Mouse (Mus musculus) kidney, postnatal 0 days (tissue): Measurements from ENCODE around the gene Slc35f3. TPM values are rescaled to one million over a fixed set of nuclear protein-coding genes. Genes with fewer than 3 reads are reported as not detected.
A peak's percentile ranks its signal among the peaks of the same experiment; 100 is the strongest.

ENCODE experiments used
- ATAC-seq: fragments of 200-750 bp; cut with Nextera tagmentation; replicated peaks from 2 replicates; pipeline ENCODE4 v1.8.0; 2017; ENCODE audit warnings: low read depth, moderate number of reproducible peaks, moderate TSS enrichment, moderate library complexity; ENCODE audit not compliant: low FRiP score
- DNase-seq: peaks from one replicate; pipeline ENCODE4 v3.0.0-alpha.2; 2016; ENCODE audit warnings: low spot score
- H3K27ac ChIP-seq: fragments of 300-500 bp; sonication (generic); 2 replicates; pipeline ENCODE4 v1.5.1; 2014; ENCODE audit warnings: mild to moderate bottlenecking
- H3K27me3 ChIP-seq: fragments of 300-500 bp; sonication (generic); 2 replicates; pipeline ENCODE4 v1.6.1; 2014; ENCODE audit warnings: low read length, mixed read lengths; ENCODE audit not compliant: insufficient read depth
- H3K36me3 ChIP-seq: fragments of 300-500 bp; sonication (generic); 2 replicates; pipeline ENCODE4 v1.6.1; 2014; ENCODE audit warnings: low read length, mixed read lengths; ENCODE audit not compliant: insufficient read depth
- H3K4me1 ChIP-seq: fragments of 300-500 bp; sonication (generic); replicated peaks from 2 replicates; pipeline ENCODE4 v1.6.1; 2014; ENCODE audit warnings: antibody characterized with exemption, low read length, mixed read lengths; ENCODE audit not compliant: insufficient read depth
- H3K4me2 ChIP-seq: fragments of 300-500 bp; sonication (generic); 2 replicates; pipeline ENCODE4 v1.6.1; 2014; ENCODE audit warnings: mild to moderate bottlenecking, low read length, moderate library complexity, mixed read lengths
- H3K4me3 ChIP-seq: fragments of 300-500 bp; sonication (generic); replicated peaks from 2 replicates; pipeline ENCODE4 v1.5.1; 2014; ENCODE audit warnings: low read depth, low read length
- H3K9ac ChIP-seq: fragments of 300-500 bp; sonication (generic); 2 replicates; pipeline ENCODE4 v1.6.1; 2014; ENCODE audit warnings: low read depth, low read length
- H3K9me3 ChIP-seq: fragments of 300-500 bp; sonication (generic); replicated peaks from 2 replicates; pipeline ENCODE4 v1.6.1; 2016; ENCODE audit warnings: low read length, inconsistent platforms, mixed read lengths
- CTCF ChIP-seq: IDR thresholded peaks from 2 replicates; pipeline ENCODE4 v1.5.1; 2016; ENCODE audit warnings: antibody characterized with exemption, low read depth, mild to moderate bottlenecking, moderate library complexity
- WGBS: fragments of 180-500 bp; shearing (Covaris S2); extraction: QIAGEN DNeasy Blood & Tissue Kit; methylation state at CpG from one replicate; pipeline ENCODE4 v1.1.7; 2014; 5-methylcytosine and 5-hydroxymethylcytosine counted together
- polyA plus RNA-seq: library from polyadenylated mRNA; unstranded; fragments of >200 nt; fragmentation: Nextera tagmentation; extraction: Ambion mirVana; gene quantifications from 2 replicates; pipeline ENCODE4 v1.2.1, GENCODE M21; 2015

Gene Slc35f3
- polyA plus RNA-seq, 1 experiment from 2014 or later = 1.4 TPM

DNA sequence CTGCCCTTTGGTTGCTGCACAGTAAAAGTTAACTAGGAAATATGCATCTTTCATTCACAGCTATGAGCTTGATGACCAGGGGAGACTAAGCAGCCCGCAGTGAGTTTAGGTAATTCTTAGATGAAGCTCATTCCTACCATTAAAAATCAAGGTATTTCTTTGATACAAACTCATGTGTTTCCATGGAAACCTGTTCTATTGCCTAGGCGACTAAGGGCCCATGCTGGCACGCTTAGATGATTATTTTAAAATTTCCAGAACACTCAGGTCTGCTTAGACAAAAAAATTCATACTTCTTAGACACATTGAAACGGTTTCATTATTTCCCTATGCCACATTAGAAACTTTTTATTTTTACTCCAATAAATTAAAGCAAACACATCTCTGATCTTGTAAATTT, 106.7 kb downstream of the Slc35f3 start:
- no peaks in the 10 kb centered on the region for H3K4me1 ChIP-seq
- ATAC-seq = no peak
- H3K36me3 ChIP-seq = no peaks in the 10 kb centered on the region
- no peaks in the 10 kb centered on the region for H3K27me3 ChIP-seq
- 76% methylated on average over 4 of the region's 4 CpGs for WGBS
- no peaks in the 10 kb centered on the region for H3K9me3 ChIP-seq
- no peak for TF ChIP-seq CTCF
- no peak overlapping the region for H3K9ac ChIP-seq
- DNase-seq = no peak
- H3K4me2 ChIP-seq = no peak overlapping the region
- no peak overlapping the region for H3K4me3 ChIP-seq
- no peak overlapping the region for H3K27ac ChIP-seq

DNA sequence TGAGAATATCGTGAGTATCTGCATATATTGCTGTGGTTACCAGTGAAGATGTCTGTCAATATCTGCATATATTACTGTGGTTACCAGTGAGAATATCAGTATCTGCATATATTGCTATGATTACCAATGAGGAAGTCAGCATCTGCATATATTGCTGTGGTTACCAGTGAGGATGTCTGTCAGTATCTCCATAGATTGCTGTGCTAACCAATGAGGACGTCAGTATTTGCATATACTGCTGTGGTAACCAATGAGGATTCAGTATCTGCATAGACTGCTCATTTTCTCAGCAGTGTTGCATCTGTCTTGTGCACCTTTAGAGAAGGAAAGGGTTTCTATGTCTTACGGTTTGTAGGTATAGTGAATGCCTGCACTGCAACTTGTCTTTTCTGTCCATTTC, 122.5 kb downstream of the Slc35f3 start:
- Histone ChIP-seq H3K27ac (no peak overlapping the region), H3K27me3 (no peaks in the 10 kb centered on the region), H3K9me3 (no peaks in the 10 kb centered on the region), H3K4me2 (no peak overlapping the region), H3K4me3 (no peak overlapping the region), H3K36me3 (peaks cover 2% of the 10 kb centered on the region; the same call in 1 of the 2 replicates), H3K4me1 (no peaks in the 10 kb centered on the region; the same call in 1 of the 2 replicates), H3K9ac (no peak overlapping the region)
- ATAC-seq (no peak), DNase-seq (no peak)
- WGBS = 82% methylated on average over 3 of the region's 3 CpGs
- TF ChIP-seq CTCF = no peak

DNA sequence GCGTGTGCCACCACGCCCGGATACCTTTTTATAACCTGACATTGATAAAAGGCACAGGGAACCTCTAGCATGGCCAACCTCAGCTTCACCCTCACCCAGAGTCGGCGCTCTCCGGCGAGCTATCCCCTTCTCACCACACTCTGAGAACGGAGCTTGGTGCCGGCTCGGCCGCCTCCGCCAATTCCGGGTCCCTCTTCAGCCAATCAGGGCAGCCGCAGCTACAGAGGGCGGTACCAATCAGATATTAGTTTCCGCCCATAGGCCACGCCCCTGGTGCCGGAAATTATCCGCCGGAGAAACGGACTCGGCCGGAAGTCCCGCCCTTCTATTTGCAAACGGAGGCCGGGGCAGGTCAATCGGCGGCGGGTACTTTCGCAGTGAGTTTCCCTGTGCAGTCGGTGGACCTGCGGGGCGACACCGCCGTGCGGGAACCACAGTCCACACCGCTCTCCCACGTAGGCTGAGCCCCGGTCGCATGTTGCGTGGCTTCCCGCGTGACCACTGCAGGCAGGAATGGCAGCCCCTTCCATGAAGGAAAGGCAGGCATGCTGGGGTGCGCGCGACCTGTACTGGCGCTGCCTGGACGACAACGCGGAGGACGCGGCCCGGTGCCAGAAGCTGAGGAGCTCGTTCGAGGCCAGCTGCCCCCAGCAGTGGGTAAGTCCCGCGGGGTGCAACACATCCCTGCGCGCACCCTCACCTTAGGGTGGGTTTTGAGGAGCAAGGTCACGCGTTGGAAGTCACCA, 124.0 kb downstream of the Slc35f3 start, which contains the start of gene Coa6:
Coa6 (plus strand) TSS at position 342 of the 746 bp plus-strand sequence.
- peak within 1 kb of the TSS; percentile 89 for H3K9ac ChIP-seq
- peaks cover 17% of the 10 kb centered on the region for H3K36me3 ChIP-seq
- H3K4me3 ChIP-seq = peak within 1 kb of the TSS; percentile 90
- DNase-seq = peak; percentile 99
- no peaks in the 10 kb centered on the region for H3K27me3 ChIP-seq
- H3K27ac ChIP-seq = peak within 1 kb of the TSS; percentile 85
- no peak for TF ChIP-seq CTCF
- H3K4me1 ChIP-seq = no peaks in the 10 kb centered on the region; the same call in 1 of the 2 replicates
- no peaks in the 10 kb centered on the region for H3K9me3 ChIP-seq
- peak; percentile 97 for ATAC-seq
- WGBS = under 1% methylated on average over 61 of the region's 61 CpGs
- H3K4me2 ChIP-seq = peak within 1 kb of the TSS; percentile 91

DNA sequence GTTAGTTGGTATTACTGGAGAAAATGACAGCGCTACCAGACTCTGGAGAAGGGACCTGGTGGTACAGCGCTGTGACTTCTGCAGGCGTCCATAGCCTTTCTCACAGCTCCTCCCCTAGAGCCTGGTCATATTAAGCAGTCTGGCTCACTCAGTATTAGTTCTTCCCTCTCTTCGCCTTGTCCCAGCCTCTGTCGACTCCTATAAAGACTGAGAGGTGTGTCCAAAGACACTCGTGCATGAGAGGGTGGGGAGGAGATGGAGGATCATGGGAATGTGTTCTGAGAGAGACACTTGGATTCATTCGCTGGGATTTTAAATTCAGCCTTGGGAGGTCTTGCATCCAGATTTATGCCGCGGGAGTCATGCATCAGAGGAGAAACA, 124.6 kb downstream of the Slc35f3 start:
- DNase-seq (peak; percentile 70), ATAC-seq (peak; percentile 68)
- Histone ChIP-seq H3K4me2 (peak overlapping the region; percentile 91), H3K27me3 (no peaks in the 10 kb centered on the region), H3K36me3 (peaks cover 22% of the 10 kb centered on the region), H3K9me3 (no peaks in the 10 kb centered on the region), H3K4me3 (peak overlapping the region; percentile 90), H3K9ac (peak overlapping the region; percentile 89), H3K27ac (peak overlapping the region; percentile 85), H3K4me1 (no peaks in the 10 kb centered on the region; the same call in 1 of the 2 replicates)
- TF ChIP-seq CTCF = no peak
- WGBS = 6% methylated on average over 9 of the region's 9 CpGs

DNA sequence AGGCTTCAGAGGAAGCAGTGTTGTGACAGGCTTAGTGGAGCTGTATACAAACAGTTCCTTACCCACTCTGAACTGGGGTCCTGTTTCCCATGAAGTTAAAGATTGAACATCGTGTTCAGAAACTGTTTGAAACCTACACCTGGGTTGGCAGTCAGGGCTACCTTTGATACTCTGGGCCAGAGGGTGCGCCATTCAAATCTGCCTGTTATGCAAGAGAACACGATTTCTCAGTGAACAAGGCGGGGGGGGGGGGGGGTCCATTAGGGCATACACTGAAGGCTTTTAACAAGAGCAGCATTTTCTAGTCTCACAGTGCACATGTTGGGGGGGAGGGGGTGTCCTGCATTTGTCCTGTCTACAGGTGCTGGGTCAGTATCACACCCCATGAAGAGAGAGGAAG, 125.8 kb downstream of the Slc35f3 start:
- ATAC-seq = no peak
- DNase-seq = no peak
- no peak for TF ChIP-seq CTCF

DNA sequence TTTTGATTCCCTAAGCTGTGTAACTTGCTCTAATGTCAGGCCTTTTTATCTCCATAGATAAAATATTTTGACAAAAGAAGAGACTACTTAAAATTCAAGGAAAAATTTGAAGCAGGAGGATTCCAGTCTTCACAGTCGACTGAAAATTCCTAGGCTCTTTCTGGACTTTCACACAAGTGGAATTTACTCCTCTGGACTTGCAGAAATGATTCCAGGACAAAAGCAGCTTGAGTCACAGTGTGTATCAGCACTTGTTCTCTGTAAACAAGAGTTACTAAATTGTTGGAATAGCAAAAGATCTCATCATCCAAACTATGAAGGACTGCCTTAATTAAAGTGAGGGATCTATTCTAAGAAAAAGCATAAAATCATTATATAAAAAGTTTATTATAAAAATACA, 126.6 kb downstream of the Slc35f3 start:
- no peak overlapping the region for H3K27ac ChIP-seq
- H3K9ac ChIP-seq = no peak overlapping the region
- no peak for TF ChIP-seq CTCF
- H3K4me3 ChIP-seq = no peak overlapping the region
- no peaks in the 10 kb centered on the region; the same call in 1 of the 2 replicates for H3K4me1 ChIP-seq
- DNase-seq (no peak), ATAC-seq (no peak)
- H3K36me3 ChIP-seq = peaks cover 41% of the 10 kb centered on the region
- 77% methylated on average over 1 of the region's 1 CpGs for WGBS
- H3K9me3 ChIP-seq = no peaks in the 10 kb centered on the region
- no peak overlapping the region for H3K4me2 ChIP-seq
- H3K27me3 ChIP-seq = no peaks in the 10 kb centered on the region

More for the DNA sequence above, 125.8 kb downstream of the Slc35f3 start:
- no peak overlapping the region for H3K9ac ChIP-seq
- no peak overlapping the region for H3K4me3 ChIP-seq
- H3K9me3 ChIP-seq = no peaks in the 10 kb centered on the region
- no peaks in the 10 kb centered on the region for H3K27me3 ChIP-seq
- 80% methylated on average over 4 of the region's 4 CpGs for WGBS
- H3K36me3 ChIP-seq = peaks cover 35% of the 10 kb centered on the region
- H3K4me2 ChIP-seq = peak overlapping the region; percentile 91; the same call in 1 of the 2 replicates
- no peak overlapping the region for H3K27ac ChIP-seq
- no peaks in the 10 kb centered on the region; the same call in 1 of the 2 replicates for H3K4me1 ChIP-seq
